Mouse (Mus musculus): Measurements from ENCODE around the gene Hoxd13.

GRCm38 (mm10) chr2:74669650-74670235, 1.6 kb downstream of the Hoxd13 start:
- TF ChIP-seq CTCF (IDR thresholded peaks at IDR 0.05; ENCODE audit: low read depth) (no peak), EP300 (IDR thresholded peaks at IDR 0.05; ENCODE audit: low read depth) (no peak)

Data from liver, postnatal 0 days (tissue).